Mouse (Mus musculus) small intestine, adult 2 months (tissue): ENCODE data around the gene Kdelr1. TPM values are rescaled to one million over a fixed set of nuclear protein-coding genes. Genes with fewer than 3 reads are reported as not detected.

Source experiments
- H3K27ac ChIP-seq: fragments of 200-500 bp; 2 replicates; pipeline ENCODE4 v1.5.1; 2012; ENCODE audit warnings: low read depth, low read length, control low read depth, inconsistent platforms; ENCODE audit not compliant: insufficient read depth
- H3K27me3 ChIP-seq: fragments of 200-500 bp; 2 replicates; pipeline ENCODE4 v1.6.1; 2012; ENCODE audit warnings: mild to moderate bottlenecking, moderate library complexity, low read length, inconsistent platforms; ENCODE audit not compliant: control insufficient read depth, insufficient read depth
- H3K36me3 ChIP-seq: fragments of 200-500 bp; 2 replicates; pipeline ENCODE4 v1.6.1; 2012; ENCODE audit warnings: mild to moderate bottlenecking, low read length, control low read depth, inconsistent platforms; ENCODE audit not compliant: control insufficient read depth, insufficient read depth
- H3K4me1 ChIP-seq: fragments of 200-500 bp; 2 replicates; pipeline ENCODE4 v1.6.1; 2012; ENCODE audit warnings: low read length, inconsistent platforms, mixed read lengths; ENCODE audit not compliant: control insufficient read depth, insufficient read depth, insufficient read length
- H3K4me3 ChIP-seq: fragments of 200-500 bp; 2 replicates; pipeline ENCODE4 v1.5.1; 2012; ENCODE audit warnings: low read depth, mild to moderate bottlenecking, control low read depth, inconsistent platforms, low read length, moderate library complexity
- CTCF ChIP-seq: fragments of 200-500 bp; IDR thresholded peaks from 2 replicates; pipeline ENCODE4 v1.5.1; 2012; ENCODE audit warnings: low read depth, mild to moderate bottlenecking, control low read depth, inconsistent platforms, low read length, moderate library complexity, mixed read lengths; ENCODE audit not compliant: insufficient replicate concordance, insufficient read length; ENCODE audit errors: extremely low read depth
- POLR2A ChIP-seq: fragments of 200-500 bp; IDR thresholded peaks from 2 replicates; pipeline ENCODE4 v1.6.1; 2012; ENCODE audit warnings: low read depth, mild to moderate bottlenecking, control low read depth, inconsistent platforms, low read length, moderate library complexity
- WGBS: fragments of 180-500 bp; shearing (Covaris S2); methylation state at CpG from one replicate; pipeline ENCODE4 v1.1.7; 2018; 5-methylcytosine and 5-hydroxymethylcytosine counted together
- polyA plus RNA-seq: library from polyadenylated mRNA; depleted of rRNA; stranded (reverse); fragments of >200 nt; gene quantifications from 2 replicates; pipeline ENCODE4 v1.2.3, GENCODE M21; 2012

The Kdelr1 gene
- polyA plus RNA-seq, 1 experiment: 333 TPM

DNA sequence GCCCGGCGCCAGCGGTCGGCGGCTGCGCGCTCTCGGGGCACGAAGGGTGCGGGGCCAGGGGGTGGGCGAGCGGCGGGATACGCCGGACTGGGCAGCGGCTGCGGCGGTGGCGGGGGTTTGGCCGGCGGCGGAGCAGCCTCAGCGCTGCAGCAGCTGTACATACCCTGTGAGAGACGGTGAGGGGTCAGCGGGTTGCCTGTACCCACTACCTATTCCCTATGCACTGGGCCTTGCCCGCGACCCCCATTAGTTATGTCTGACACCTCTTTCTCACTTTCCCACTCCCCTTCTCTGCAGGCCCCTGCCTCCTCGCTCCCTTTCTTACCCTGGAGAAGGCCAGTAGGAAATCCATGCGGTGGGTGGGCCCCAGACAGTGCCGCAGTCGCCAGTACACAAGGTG is 38.6 kb upstream of the Kdelr1 start:
- 11% methylated on average over 28 of the region's 31 CpGs for WGBS
- Histone ChIP-seq H3K4me3 (peak overlapping the region; percentile 42), H3K27me3 (peaks cover 36% of the 10 kb centered on the region), H3K4me1 (peaks cover 11% of the 10 kb centered on the region), H3K27ac (no peak overlapping the region), H3K36me3 (no peaks in the 10 kb centered on the region)
- no peak for TF ChIP-seq POLR2A

DNA sequence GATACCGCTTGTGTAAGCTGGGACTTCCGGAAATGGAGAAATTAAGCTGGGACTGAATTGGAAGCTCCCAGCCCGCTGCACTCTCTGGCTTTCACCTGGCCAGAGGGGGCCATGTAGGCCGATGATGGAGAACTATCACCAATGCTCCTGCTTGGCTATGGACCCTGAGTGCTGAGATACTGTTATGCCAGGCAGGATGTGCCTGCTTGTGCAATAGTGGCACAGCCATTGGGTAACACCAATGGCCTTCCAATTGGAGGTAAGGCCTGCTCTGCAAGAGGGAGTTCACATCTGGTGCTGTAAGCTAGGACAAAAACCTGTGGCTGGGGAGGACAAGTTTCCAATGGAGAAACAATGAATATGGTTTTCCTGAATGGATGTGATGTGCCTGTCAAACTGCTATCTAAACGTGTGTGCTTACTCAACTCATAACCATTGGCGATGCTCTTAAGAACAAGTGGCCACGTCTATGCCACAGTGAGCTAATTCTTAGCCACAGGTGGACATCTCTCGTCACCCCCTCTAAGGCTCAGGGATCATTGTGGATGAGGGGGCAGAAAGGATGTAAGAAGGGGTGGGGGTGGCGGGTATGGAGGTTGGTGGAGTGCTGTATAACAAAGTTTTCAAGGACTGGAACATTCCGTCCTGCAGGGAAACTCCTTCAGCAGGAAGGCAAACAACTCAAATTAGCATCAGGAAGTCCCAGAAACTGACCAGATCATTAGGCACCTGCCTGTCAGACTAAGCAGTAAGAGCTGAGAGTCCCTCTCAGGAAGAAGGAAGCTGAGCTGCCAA is 29.4 kb upstream of the Kdelr1 start:
- Histone ChIP-seq H3K4me3 (no peak overlapping the region), H3K4me1 (no peaks in the 10 kb centered on the region; the same call in 1 of the 2 replicates), H3K27me3 (no peaks in the 10 kb centered on the region), H3K36me3 (no peaks in the 10 kb centered on the region), H3K27ac (no peak overlapping the region)
- WGBS: 89% methylated on average over 10 of the region's 10 CpGs
- TF ChIP-seq CTCF (no peak), POLR2A (no peak)

DNA sequence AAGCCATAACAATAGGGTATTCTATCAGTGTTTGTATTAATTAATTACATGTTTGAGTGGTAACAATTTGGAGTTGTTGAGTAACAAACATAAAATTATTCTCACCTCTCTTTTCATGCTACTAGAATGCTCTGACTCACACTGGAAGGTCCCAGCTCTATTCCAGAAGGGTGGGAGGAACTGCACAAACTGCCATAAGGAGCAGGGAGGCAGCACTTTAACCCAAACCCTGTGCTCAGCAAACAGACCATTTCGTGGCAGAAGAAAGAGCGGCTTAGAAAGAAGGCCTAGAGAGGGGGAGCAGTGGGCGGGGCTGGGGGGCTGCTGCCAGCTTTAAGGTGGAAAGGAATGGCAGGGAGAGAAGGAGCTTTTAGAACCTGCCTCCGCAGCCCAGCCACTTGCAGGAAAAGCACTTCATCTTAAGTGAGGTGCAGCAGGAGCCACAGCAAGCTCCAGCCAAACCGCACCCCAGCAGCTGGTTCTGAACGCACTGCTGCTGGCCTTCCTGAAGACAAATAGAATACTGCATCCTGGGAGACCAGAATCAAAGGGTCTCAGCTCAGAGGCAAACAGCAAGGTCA is 24.0 kb upstream of the Kdelr1 start:
- H3K4me1 ChIP-seq: no peaks in the 10 kb centered on the region; the same call in 1 of the 2 replicates
- H3K27ac ChIP-seq: no peak overlapping the region
- H3K27me3 ChIP-seq: no peaks in the 10 kb centered on the region
- no peak for TF ChIP-seq CTCF
- no peak for TF ChIP-seq POLR2A
- 38% methylated on average over 6 of the region's 6 CpGs for WGBS
- H3K4me3 ChIP-seq: no peak overlapping the region
- H3K36me3 ChIP-seq: no peaks in the 10 kb centered on the region

DNA sequence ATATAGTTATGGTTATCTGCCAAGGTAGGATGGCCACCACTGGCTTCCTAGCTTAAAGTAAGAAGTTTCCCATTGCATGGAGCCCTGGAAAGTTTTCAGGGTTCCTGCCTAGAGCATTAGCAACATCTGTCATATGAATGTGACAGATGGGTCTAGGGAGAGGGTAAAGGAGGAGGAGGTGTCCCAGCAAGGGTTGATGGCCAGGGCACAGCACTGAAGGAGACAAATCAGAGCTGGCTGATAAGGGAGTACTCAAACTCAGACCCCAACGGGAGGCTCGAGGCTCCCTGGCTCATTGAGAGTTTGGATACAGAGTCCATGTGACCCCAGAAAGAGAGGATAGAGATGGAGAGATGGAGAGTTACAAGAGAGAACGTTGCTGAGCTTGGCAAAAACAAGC is 21.9 kb upstream of the Kdelr1 start:
- no peak overlapping the region for H3K27ac ChIP-seq
- no peak overlapping the region for H3K4me3 ChIP-seq
- no peaks in the 10 kb centered on the region for H3K27me3 ChIP-seq
- no peak for TF ChIP-seq POLR2A
- no peak for TF ChIP-seq CTCF
- WGBS: 64% methylated on average over 3 of the region's 3 CpGs
- no peaks in the 10 kb centered on the region for H3K36me3 ChIP-seq
- H3K4me1 ChIP-seq: no peaks in the 10 kb centered on the region

DNA sequence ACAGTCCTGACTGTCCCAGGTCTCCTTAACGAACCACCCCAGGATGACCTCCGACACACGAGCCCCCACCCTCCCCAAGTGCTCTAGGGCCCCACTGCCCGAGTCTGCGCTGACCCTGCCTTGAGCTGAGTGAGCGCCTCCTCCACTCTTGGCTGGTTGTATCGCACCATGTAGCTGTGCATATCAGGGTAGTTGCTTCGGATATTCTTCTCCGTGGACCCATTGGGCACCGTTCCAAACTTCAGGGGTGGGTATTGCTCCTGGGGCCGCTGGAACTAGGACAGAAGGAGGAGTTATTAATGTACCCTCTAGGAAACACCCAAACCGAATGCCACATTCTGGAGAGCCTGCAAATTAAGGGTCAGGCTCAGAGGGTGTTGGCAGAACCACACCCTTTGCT is 19.5 kb upstream of the Kdelr1 start:
- WGBS: 80% methylated on average over 12 of the region's 12 CpGs
- H3K27me3 ChIP-seq: no peaks in the 10 kb centered on the region; the same call in 1 of the 2 replicates
- no peak overlapping the region for H3K4me3 ChIP-seq
- no peaks in the 10 kb centered on the region for H3K36me3 ChIP-seq
- TF ChIP-seq CTCF (no peak), POLR2A (no peak)
- H3K27ac ChIP-seq: no peak overlapping the region
- 0 out of 2 replicates have a peak, but pooled peaks cover 2% of the 10 kb centered on the region for H3K4me1 ChIP-seq

DNA sequence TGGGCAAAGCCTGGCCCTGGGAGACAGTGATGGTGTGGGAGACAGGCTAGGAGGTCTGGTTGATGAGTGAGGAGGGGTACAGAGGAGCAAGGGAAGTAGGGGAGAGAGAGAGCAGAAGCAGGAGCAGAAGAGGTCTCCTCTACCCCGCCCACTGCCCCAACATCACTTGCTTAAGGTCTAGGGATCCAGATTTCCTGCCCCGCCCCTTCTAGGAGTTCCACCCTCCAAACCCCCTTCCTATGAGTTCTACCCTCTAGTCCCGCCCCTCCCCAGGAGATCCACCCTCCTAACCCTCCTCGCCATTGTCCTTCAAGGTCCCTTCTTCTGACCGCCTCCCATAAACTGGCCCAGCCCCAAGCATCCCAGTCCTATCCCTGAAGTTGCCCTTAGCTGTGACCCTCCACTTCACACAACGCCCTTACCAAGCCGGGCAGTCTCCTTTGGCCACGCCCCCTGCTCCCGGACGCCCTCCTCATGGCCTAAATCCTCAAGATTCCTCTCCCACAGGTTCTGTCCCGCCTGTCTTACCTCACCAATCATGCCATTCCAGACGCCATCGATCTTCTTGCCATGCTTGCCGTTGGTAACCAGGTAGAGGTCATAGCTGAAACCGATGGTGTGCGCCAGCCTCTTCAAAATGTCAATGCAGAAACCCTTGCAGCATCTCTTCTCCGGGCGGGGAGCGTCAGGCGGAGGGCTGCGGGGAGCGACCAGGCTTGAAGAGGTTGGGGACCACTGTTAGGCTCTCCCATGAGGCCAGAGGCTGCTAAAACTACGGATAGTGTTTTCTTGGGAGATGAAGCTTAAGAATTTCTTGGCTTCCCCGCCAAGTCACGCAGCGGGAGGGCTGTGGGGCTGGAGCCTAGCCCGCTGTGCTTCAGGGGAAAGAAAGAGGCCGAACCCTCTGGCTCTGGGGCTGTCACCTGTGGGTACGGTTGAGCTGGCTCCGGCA is 15.3 kb upstream of the Kdelr1 start:
- H3K4me1 ChIP-seq: 0 out of 2 replicates have a peak, but pooled peaks cover 2% of the 10 kb centered on the region
- H3K27ac ChIP-seq: no peak overlapping the region
- H3K27me3 ChIP-seq: no peaks in the 10 kb centered on the region; the same call in 1 of the 2 replicates
- TF ChIP-seq CTCF: no peak
- TF ChIP-seq POLR2A: no peak
- H3K4me3 ChIP-seq: peak overlapping the region; percentile 41
- H3K36me3 ChIP-seq: no peaks in the 10 kb centered on the region
- 17% methylated on average over 30 of the region's 30 CpGs for WGBS

DNA sequence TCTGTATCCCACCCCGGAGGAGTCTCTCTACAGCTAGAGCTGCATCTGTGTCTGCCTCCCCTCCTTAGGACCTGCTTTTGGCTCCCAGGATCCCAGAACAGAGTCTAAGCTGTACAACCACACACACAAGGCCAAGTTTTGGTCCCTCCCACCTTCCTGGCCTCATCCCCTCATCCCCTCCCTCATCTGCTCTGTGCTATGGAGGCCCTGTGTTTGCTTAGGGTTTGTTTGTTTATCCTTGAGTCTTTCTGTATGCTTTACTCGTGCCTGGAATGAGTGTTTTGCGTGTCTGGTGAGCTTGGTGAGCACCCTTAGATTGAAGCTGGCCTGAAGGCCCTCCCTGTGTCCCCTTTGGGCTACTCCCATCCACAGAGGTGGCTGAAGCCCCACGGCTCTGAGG is 13.6 kb upstream of the Kdelr1 start:
- H3K27ac ChIP-seq: no peak overlapping the region
- no peak for TF ChIP-seq CTCF
- TF ChIP-seq POLR2A: no peak
- no peaks in the 10 kb centered on the region for H3K36me3 ChIP-seq
- WGBS: 46% methylated on average over 4 of the region's 4 CpGs
- H3K27me3 ChIP-seq: no peaks in the 10 kb centered on the region; the same call in 1 of the 2 replicates
- H3K4me1 ChIP-seq: 0 out of 2 replicates have a peak, but pooled peaks cover 2% of the 10 kb centered on the region
- no peak overlapping the region for H3K4me3 ChIP-seq
